Mouse (Mus musculus): ENCODE data around the gene Gm36864. TPM values are rescaled to one million over a fixed set of nuclear protein-coding genes. Genes with fewer than 3 reads are reported as not detected.

Gm36864 gene
- total RNA-seq, 4 experiments from 2014 or later: not detected

Other genes with a start within 250 kb of the Gm36864 start
- not detected for gene Klk1b11, start 240.3 kb upstream of the Gm36864 start, total RNA-seq (2022)
- gene Klk1b26, start 224.0 kb upstream of the Gm36864 start, total RNA-seq (2022): not detected
- gene Klk1b27, start 183.9 kb upstream of the Gm36864 start, total RNA-seq (2022): not detected
- not detected for gene Klk1b21, start 133.8 kb upstream of the Gm36864 start, total RNA-seq (2022)
- gene Klk1b22, start 123.5 kb upstream of the Gm36864 start, total RNA-seq (2022): not detected
- gene Klk1b16, start 99.4 kb upstream of the Gm36864 start, total RNA-seq (2022): not detected
- not detected for gene Klk1b24, start 47.9 kb upstream of the Gm36864 start, total RNA-seq (2022)
- gene Klk1b3, start 38.0 kb upstream of the Gm36864 start, total RNA-seq (2022): not detected
- gene Klk1b4, start 28.7 kb upstream of the Gm36864 start, total RNA-seq (2022): not detected
- gene Klk1b5, start 20.2 kb upstream of the Gm36864 start, total RNA-seq (2022): not detected
- gene Klk1, start 10.8 kb upstream of the Gm36864 start, total RNA-seq (2022): not detected
- 1 to 10 TPM; 1.3 to 2.4 (median 1.7) TPM for gene 1700028J19Rik, start 10.5 kb downstream of the Gm36864 start, total RNA-seq (2022)
- gene 2410002F23Rik, start 10.5 kb downstream of the Gm36864 start, total RNA-seq (2022): 10 to 100 TPM; 76.7 to 94.0 (median 85.5) TPM
- gene Acp4, start 21.2 kb downstream of the Gm36864 start, total RNA-seq (2022): not detected
- gene Gm15517, start 25.3 kb downstream of the Gm36864 start, total RNA-seq (2022): not detected
- 1 to 10 TPM; 3.6 to 4.2 (median 3.6) TPM for gene Clec11a, start 70.7 kb downstream of the Gm36864 start, total RNA-seq (2022)
- 100 to 1,000 TPM; 568 to 623 (median 583) TPM for gene Shank1, start 74.1 kb downstream of the Gm36864 start, total RNA-seq (2022)
- gene Syt3, start 147.9 kb downstream of the Gm36864 start, total RNA-seq (2022): 10 to 100 TPM; 82.9 to 94.7 (median 87.0) TPM
- 1 to 10 TPM; 2.2 to 4.3 (median 2.8) TPM for gene 1700008O03Rik, start 149.6 kb downstream of the Gm36864 start, total RNA-seq (2022)
- gene Lrrc4b, start 192.8 kb downstream of the Gm36864 start, total RNA-seq (2022): 100 to 1,000 TPM; 278 to 302 (median 291) TPM
- 10 to 100 TPM; 11.1 to 13.6 (median 12.4) TPM for gene Aspdh, start 229.2 kb downstream of the Gm36864 start, total RNA-seq (2022)
- 100 to 1,000 TPM in 2 of 4 experiments, 10 to 100 TPM in 2; 97.1 to 114 (median 103) TPM for gene Josd2, start 231.8 kb downstream of the Gm36864 start, total RNA-seq (2022)